Mouse (Mus musculus) midbrain, embryonic 12.5 days (tissue): ENCODE measurements around the gene Akap6. TPM values are rescaled to one million over a fixed set of nuclear protein-coding genes. Genes with fewer than 3 reads are reported as not detected.
A peak's percentile ranks its signal among the peaks of the same experiment; 100 is the strongest.

Experiments
- ATAC-seq: fragments of 200-750 bp; cut with Nextera tagmentation; 2 replicates; pipeline ENCODE4 v1.8.0; 2017; ENCODE audit warnings: low read depth, moderate TSS enrichment, moderate library complexity; ENCODE audit not compliant: low FRiP score
- H3K27ac ChIP-seq: fragments of 300-500 bp; sonication (generic); replicated peaks from 2 replicates; pipeline ENCODE4 v1.5.1; 2016; ENCODE audit warnings: mild to moderate bottlenecking
- H3K27me3 ChIP-seq: fragments of 300-500 bp; sonication (generic); 2 replicates; pipeline ENCODE4 v1.6.1; 2016; ENCODE audit warnings: mild to moderate bottlenecking
- H3K36me3 ChIP-seq: fragments of 300-500 bp; sonication (generic); 2 replicates; pipeline ENCODE4 v1.6.1; 2016
- H3K4me1 ChIP-seq: fragments of 300-500 bp; sonication (generic); 2 replicates; pipeline ENCODE4 v1.6.1; 2016
- H3K4me2 ChIP-seq: fragments of 300-500 bp; sonication (generic); replicated peaks from 2 replicates; pipeline ENCODE4 v1.6.1; 2016; ENCODE audit warnings: mild to moderate bottlenecking, moderate library complexity
- H3K4me3 ChIP-seq: fragments of 300-500 bp; sonication (generic); 2 replicates; pipeline ENCODE4 v1.5.1; 2016; ENCODE audit warnings: mild to moderate bottlenecking
- H3K9ac ChIP-seq: fragments of 300-500 bp; sonication (generic); replicated peaks from 2 replicates; pipeline ENCODE4 v1.6.1; 2016; ENCODE audit warnings: mild to moderate bottlenecking, moderate library complexity
- H3K9me3 ChIP-seq: fragments of 300-500 bp; sonication (generic); 2 replicates; pipeline ENCODE4 v1.6.1; 2016; ENCODE audit warnings: mild to moderate bottlenecking
- WGBS: fragments of 180-500 bp; shearing (Covaris S2); methylation state at CpG from one replicate; pipeline ENCODE4 v1.1.7; 2016; 5-methylcytosine and 5-hydroxymethylcytosine counted together
- polyA plus RNA-seq: library from polyadenylated mRNA; unstranded; fragments of >200 nt; fragmentation: Nextera tagmentation; extraction: Ambion mirVana; gene quantifications from 2 replicates; pipeline ENCODE4 v1.2.1, GENCODE M21; 2016

Akap6 gene
- polyA plus RNA-seq, 1 experiment from 2014 or later, result 27.2 TPM

DNA sequence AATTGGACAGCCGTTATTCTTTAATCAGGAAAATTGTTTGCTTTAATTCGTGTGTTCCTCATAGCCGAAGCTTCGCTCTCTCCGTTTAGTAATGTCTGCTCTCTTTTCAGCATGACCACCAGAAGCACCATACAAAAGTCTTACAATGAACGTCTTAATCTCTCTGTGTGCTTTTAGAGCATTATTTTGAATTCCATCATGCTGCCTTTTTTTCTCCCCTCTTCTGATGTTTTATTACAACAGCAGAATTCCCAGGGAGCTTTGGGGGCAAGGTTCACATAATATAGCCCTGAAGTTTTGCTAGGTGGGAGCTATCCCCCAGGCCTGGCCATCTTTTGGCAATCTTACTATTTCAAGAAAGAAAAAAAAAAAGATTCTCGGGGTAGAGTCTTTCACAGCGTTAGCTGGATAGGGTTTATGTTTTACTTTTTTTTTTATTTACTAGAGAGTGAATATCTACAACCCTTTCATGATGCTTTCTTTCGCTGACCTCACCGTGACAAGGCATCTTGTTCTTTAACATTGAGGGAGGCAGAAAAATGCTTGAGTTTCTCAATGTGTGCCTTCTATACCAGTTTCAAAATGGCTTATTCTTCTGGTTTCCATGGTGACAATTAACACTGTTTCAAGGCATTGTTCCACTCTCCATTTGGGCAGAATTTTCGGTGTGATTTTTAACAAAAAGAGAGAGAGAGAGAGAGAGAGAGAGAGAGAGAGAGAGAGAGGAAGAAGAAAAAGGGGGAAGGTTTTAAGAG lies 366.0 kb downstream of the Akap6 start:
- 4% methylated on average over 11 of the region's 11 CpGs for WGBS
- peak overlapping the region; percentile 45 for H3K4me2 ChIP-seq
- peak; percentile 39; the same call in 1 of the 2 replicates for ATAC-seq

GRCm38 (mm10) chr12:53066321-53066720 lies 367.1 kb downstream of the Akap6 start:
- no peak overlapping the region for H3K9ac ChIP-seq
- H3K36me3 ChIP-seq, result no peaks in the 10 kb centered on the region
- H3K9me3 ChIP-seq, result no peaks in the 10 kb centered on the region
- no peaks in the 10 kb centered on the region for H3K27me3 ChIP-seq
- no peak for ATAC-seq
- peak overlapping the region; percentile 54 for H3K27ac ChIP-seq
- H3K4me1 ChIP-seq, result peaks cover 64% of the 10 kb centered on the region
- H3K4me3 ChIP-seq, result no peak overlapping the region
- H3K4me2 ChIP-seq, result no peak overlapping the region
- 60% methylated on average over 9 of the region's 9 CpGs for WGBS

More for the DNA sequence above, 366.0 kb downstream of the Akap6 start:
- H3K27ac ChIP-seq, result peak overlapping the region; percentile 83
- no peaks in the 10 kb centered on the region for H3K36me3 ChIP-seq
- no peak overlapping the region for H3K4me3 ChIP-seq
- peaks cover 71% of the 10 kb centered on the region for H3K4me1 ChIP-seq
- H3K27me3 ChIP-seq, result no peaks in the 10 kb centered on the region
- peak overlapping the region; percentile 29; the same call in 1 of the 2 replicates for H3K9ac ChIP-seq
- no peaks in the 10 kb centered on the region for H3K9me3 ChIP-seq

GRCm38 (mm10) chr12:53070907-53071306 lies 371.7 kb downstream of the Akap6 start:
- WGBS, result 79% methylated on average over 5 of the region's 5 CpGs
- Histone ChIP-seq H3K4me2 (no peak overlapping the region), H3K4me3 (no peak overlapping the region), H3K9ac (no peak overlapping the region), H3K4me1 (peaks cover 25% of the 10 kb centered on the region), H3K9me3 (no peaks in the 10 kb centered on the region), H3K27me3 (no peaks in the 10 kb centered on the region), H3K27ac (no peak overlapping the region; the same call in 1 of the 2 replicates), H3K36me3 (no peaks in the 10 kb centered on the region)
- no peak for ATAC-seq

- 0 out of 2 replicates have a peak, but pooled peaks cover 3% of the 10 kb centered on the region for H3K36me3 ChIP-seq
- H3K27me3 ChIP-seq, result no peaks in the 10 kb centered on the region
- no peak overlapping the region for H3K4me2 ChIP-seq
- no peak for ATAC-seq
- H3K9me3 ChIP-seq, result no peaks in the 10 kb centered on the region
- no peak overlapping the region for H3K4me3 ChIP-seq
- H3K4me1 ChIP-seq, result no peaks in the 10 kb centered on the region
- WGBS, result 84% methylated on average over 3 of the region's 3 CpGs
- no peak overlapping the region for H3K27ac ChIP-seq
- no peak overlapping the region for H3K9ac ChIP-seq
These were observed 377.6 kb downstream of the Akap6 start for GRCm38 (mm10) chr12:53076595-53077400.

GRCm38 (mm10) chr12:53085789-53086188 lies 386.6 kb downstream of the Akap6 start:
- no peak overlapping the region for H3K4me3 ChIP-seq
- H3K9ac ChIP-seq, result no peak overlapping the region
- 89% methylated on average over 3 of the region's 3 CpGs for WGBS
- no peaks in the 10 kb centered on the region for H3K36me3 ChIP-seq
- H3K4me2 ChIP-seq, result no peak overlapping the region
- H3K27ac ChIP-seq, result no peak overlapping the region
- no peak for ATAC-seq
- no peaks in the 10 kb centered on the region for H3K9me3 ChIP-seq
- no peaks in the 10 kb centered on the region for H3K27me3 ChIP-seq
- H3K4me1 ChIP-seq, result no peaks in the 10 kb centered on the region

DNA sequence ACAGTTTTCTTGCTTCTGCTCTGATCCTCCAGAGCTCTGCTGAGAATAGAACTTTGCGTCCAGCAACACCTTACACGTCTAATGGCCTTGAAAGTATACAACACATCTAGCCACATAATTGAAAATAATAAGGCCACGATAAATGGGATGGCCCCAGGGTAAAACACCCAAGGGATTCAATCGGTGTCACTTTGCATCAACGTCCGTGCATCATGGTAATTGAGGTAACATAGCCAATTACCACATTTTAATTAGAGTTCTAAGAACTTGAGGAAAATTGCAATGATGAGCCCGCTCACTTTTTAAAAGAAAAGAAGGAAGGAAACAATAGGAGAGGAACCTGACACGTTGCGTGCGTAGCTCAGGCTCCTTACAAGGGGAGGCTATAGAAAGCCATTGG lies 413.1 kb downstream of the Akap6 start:
- H3K9ac ChIP-seq, result no peak overlapping the region
- WGBS, result 80% methylated on average over 10 of the region's 10 CpGs
- H3K27me3 ChIP-seq, result no peaks in the 10 kb centered on the region
- no peak for ATAC-seq
- H3K4me2 ChIP-seq, result no peak overlapping the region
- H3K9me3 ChIP-seq, result no peaks in the 10 kb centered on the region
- no peaks in the 10 kb centered on the region for H3K36me3 ChIP-seq
- no peaks in the 10 kb centered on the region for H3K4me1 ChIP-seq
- no peak overlapping the region for H3K4me3 ChIP-seq
- no peak overlapping the region for H3K27ac ChIP-seq

- Histone ChIP-seq H3K27ac (peak overlapping the region; percentile 49), H3K36me3 (no peaks in the 10 kb centered on the region), H3K4me3 (no peak overlapping the region), H3K4me2 (0 out of 2 replicates have a peak overlapping the region, but pooled peaks have one; percentile 1), H3K27me3 (no peaks in the 10 kb centered on the region), H3K4me1 (peaks cover 22% of the 10 kb centered on the region), H3K9ac (no peak overlapping the region), H3K9me3 (0 out of 2 replicates have a peak, but pooled peaks cover 3% of the 10 kb centered on the region)
- WGBS, result 16% methylated on average over 4 of the region's 4 CpGs
- ATAC-seq, result no peak
These were observed 420.2 kb downstream of the Akap6 start for GRCm38 (mm10) chr12:53119352-53119751.

DNA sequence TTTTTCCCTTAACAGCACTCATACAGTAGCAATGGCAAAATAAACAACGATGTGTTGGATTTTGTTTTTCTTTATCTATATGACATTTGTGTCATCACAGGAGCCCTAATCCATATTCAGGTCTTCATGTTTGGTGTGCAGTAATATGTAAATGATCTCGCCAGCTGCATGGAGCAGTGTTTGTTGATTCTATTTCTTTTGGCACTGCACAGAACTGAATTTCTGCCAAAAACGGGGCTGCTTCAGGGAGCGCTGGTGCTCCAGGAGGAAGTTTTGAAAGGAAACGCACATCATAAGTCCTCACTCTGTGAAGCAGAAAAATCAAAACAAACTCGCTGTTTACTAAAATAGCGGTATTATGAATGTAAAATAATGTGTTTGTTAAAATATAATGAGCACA lies 424.9 kb downstream of the Akap6 start:
- H3K9ac ChIP-seq, result no peak overlapping the region
- H3K4me3 ChIP-seq, result no peak overlapping the region
- 62% methylated on average over 7 of the region's 7 CpGs for WGBS
- H3K27ac ChIP-seq, result peak overlapping the region; percentile 52
- H3K9me3 ChIP-seq, result 0 out of 2 replicates have a peak, but pooled peaks cover 3% of the 10 kb centered on the region
- H3K4me1 ChIP-seq, result peaks cover 30% of the 10 kb centered on the region
- no peak overlapping the region for H3K4me2 ChIP-seq
- no peaks in the 10 kb centered on the region for H3K27me3 ChIP-seq
- H3K36me3 ChIP-seq, result no peaks in the 10 kb centered on the region
- ATAC-seq, result no peak

DNA sequence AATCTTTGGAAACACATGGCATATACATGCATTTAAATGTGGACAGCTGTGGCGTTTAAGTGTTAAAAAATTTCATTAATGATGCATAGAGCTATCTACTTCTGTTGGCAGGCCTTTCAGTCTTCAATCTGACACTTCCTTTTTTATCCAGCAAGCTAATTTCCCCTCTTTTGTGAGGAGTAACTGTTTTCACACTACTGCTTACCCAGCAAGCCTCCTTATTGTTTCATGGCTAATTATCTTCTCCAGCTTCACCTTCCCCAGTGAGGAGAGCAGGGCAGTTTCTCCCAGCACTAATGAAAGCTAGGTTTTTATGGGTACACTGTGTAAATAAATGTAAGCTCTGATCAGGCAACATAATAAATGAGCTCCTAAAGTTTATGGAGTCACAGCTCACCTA lies 425.5 kb downstream of the Akap6 start:
- Histone ChIP-seq H3K27me3 (no peaks in the 10 kb centered on the region), H3K4me2 (no peak overlapping the region), H3K4me3 (no peak overlapping the region)

DNA sequence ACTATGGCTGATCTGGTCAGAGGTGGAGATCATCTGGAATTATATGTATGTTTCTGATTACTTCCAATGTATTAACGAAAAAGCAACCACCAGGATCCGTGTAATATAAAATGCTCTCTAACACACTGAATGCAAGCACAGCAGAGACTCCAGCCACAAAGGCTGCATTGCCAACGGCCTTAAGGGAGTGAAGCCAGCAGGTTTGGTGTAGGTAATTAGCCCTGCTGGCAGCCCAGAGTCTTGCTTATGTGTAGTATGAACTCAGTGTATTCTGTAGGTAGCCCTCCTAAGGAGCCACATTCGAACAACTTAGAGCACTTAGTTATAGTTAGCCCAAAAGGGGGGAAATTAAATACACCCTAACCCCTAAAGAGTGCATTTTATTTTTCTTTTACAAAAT lies 426.1 kb downstream of the Akap6 start:
- no peaks in the 10 kb centered on the region for H3K27me3 ChIP-seq
- ATAC-seq, result no peak
- H3K9me3 ChIP-seq, result 0 out of 2 replicates have a peak, but pooled peaks cover 3% of the 10 kb centered on the region
- peaks cover 20% of the 10 kb centered on the region for H3K4me1 ChIP-seq
- WGBS, result 83% methylated on average over 4 of the region's 4 CpGs
- no peaks in the 10 kb centered on the region for H3K36me3 ChIP-seq
- no peak overlapping the region for H3K9ac ChIP-seq
- H3K4me2 ChIP-seq, result no peak overlapping the region
- no peak overlapping the region for H3K4me3 ChIP-seq
- 0 out of 2 replicates have a peak overlapping the region, but pooled peaks have one; percentile 52 for H3K27ac ChIP-seq

More for the DNA sequence above, 425.5 kb downstream of the Akap6 start:
- Histone ChIP-seq H3K36me3 (no peaks in the 10 kb centered on the region), H3K9ac (no peak overlapping the region), H3K27ac (peak overlapping the region; percentile 52), H3K4me1 (peaks cover 25% of the 10 kb centered on the region), H3K9me3 (0 out of 2 replicates have a peak, but pooled peaks cover 3% of the 10 kb centered on the region)
- no peak for ATAC-seq
- 40% methylated on average over 1 of the region's 1 CpGs for WGBS

GRCm38 (mm10) chr12:53134196-53134595 lies 435.0 kb downstream of the Akap6 start:
- Histone ChIP-seq H3K9ac (no peak overlapping the region), H3K4me1 (no peaks in the 10 kb centered on the region), H3K4me3 (no peak overlapping the region), H3K4me2 (no peak overlapping the region), H3K36me3 (peaks cover under 1% of the 10 kb centered on the region), H3K9me3 (no peaks in the 10 kb centered on the region), H3K27ac (no peak overlapping the region), H3K27me3 (no peaks in the 10 kb centered on the region)
- 79% methylated on average over 2 of the region's 2 CpGs for WGBS
- no peak for ATAC-seq

GRCm38 (mm10) chr12:53137331-53137730 lies 438.1 kb downstream of the Akap6 start:
- Histone ChIP-seq H3K27ac (no peak overlapping the region), H3K36me3 (peaks cover 29% of the 10 kb centered on the region), H3K4me2 (no peak overlapping the region), H3K27me3 (no peaks in the 10 kb centered on the region), H3K4me1 (no peaks in the 10 kb centered on the region), H3K9ac (no peak overlapping the region), H3K4me3 (no peak overlapping the region), H3K9me3 (no peaks in the 10 kb centered on the region)
- WGBS, result 90% methylated on average over 3 of the region's 3 CpGs
- ATAC-seq, result no peak
